Mouse (Mus musculus) brain, embryonic 14.5 days (tissue): Measurements from ENCODE around the gene Tjap1.

ENCODE experiments used
- CTCF ChIP-seq: fragments of 200-500 bp; IDR thresholded peaks from 2 replicates; pipeline ENCODE4 v1.5.1; 2012; ENCODE audit warnings: inconsistent platforms, mild to moderate bottlenecking, moderate library complexity, borderline replicate concordance; ENCODE audit not compliant: insufficient read depth, insufficient read length; ENCODE audit errors: extremely low read depth
- POLR2A ChIP-seq: fragments of 200-500 bp; IDR thresholded peaks from 2 replicates; pipeline ENCODE4 v1.6.1; 2012; ENCODE audit warnings: mild to moderate bottlenecking, inconsistent platforms, borderline replicate concordance; ENCODE audit not compliant: poor library complexity, insufficient read depth, insufficient read length, severe bottlenecking; ENCODE audit errors: extremely low read depth

- TF ChIP-seq CTCF (no peak), POLR2A (no peak)
Measured at GRCm38 (mm10) chr17:46265502-46265901, 17.3 kb downstream of the Tjap1 start.
